Mouse (Mus musculus): ENCODE measurements around the gene C8a.

DNA sequence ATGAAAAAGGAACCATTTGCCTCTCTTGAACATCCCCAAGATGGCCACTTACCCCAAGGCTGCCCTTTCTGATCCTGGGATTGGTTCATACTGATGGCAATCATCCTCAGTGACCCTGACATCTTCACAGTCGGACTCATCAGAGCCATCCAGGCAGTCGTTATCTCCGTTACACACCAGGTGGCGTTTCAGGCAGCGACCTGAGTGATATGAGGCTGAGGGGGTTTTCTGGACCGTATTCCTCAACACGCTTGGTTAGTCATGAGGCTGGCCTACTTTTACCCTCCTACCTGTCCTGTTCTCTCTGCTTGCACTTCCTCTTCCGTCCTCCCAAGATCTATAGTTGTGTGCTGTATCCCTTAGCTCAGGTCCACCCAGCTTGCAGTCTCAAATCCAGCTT is 15.0 kb downstream of the C8a start:
- TF ChIP-seq CTCF (IDR thresholded peaks at IDR 0.05; ENCODE audit: borderline replicate concordance, insufficient read depth, low read depth, low read length) (no peak), POLR2A (IDR thresholded peaks at IDR 0.05; ENCODE audit: borderline replicate concordance, insufficient read depth, low read length) (no peak)

Measured in cerebellum, adult 2 months (tissue).